Mouse (Mus musculus) ES-Bruce4 (cell line): ENCODE data around the gene Tfeb. TPM values are rescaled to one million over a fixed set of nuclear protein-coding genes. Genes with fewer than 3 reads are reported as not detected.
A peak's percentile ranks its signal among the peaks of the same experiment; 100 is the strongest.

Source experiments
- H3K27ac ChIP-seq: 2 replicates; pipeline ENCODE4 v1.5.1; 2012; ENCODE audit warnings: low read length, inconsistent platforms; ENCODE audit not compliant: insufficient read depth
- H3K27me3 ChIP-seq: 2 replicates; pipeline ENCODE4 v1.6.1; 2012; ENCODE audit warnings: mild to moderate bottlenecking, low read length, inconsistent platforms; ENCODE audit not compliant: control insufficient read depth, poor library complexity, insufficient read depth, severe bottlenecking
- H3K36me3 ChIP-seq: 2 replicates; pipeline ENCODE4 v1.6.1; 2012; ENCODE audit warnings: inconsistent platforms, mild to moderate bottlenecking, low read length, moderate library complexity; ENCODE audit not compliant: control insufficient read depth, poor library complexity, insufficient read depth, severe bottlenecking
- H3K4me1 ChIP-seq: one replicate; pipeline ENCODE4 v1.8.1; 2011; ENCODE audit warnings: low read length; ENCODE audit not compliant: control insufficient read depth, insufficient read depth
- H3K4me3 ChIP-seq: 2 replicates; pipeline ENCODE4 v1.5.1; 2011; ENCODE audit warnings: low read depth, mild to moderate bottlenecking, low read length
- H3K9ac ChIP-seq: 2 replicates; pipeline ENCODE4 v1.6.1; 2012; ENCODE audit warnings: low read depth, mild to moderate bottlenecking, inconsistent platforms; ENCODE audit not compliant: poor library complexity, severe bottlenecking
- H3K9me3 ChIP-seq: replicated peaks from 2 replicates; pipeline ENCODE4 v1.6.1; 2012; ENCODE audit warnings: mild to moderate bottlenecking, low read length, inconsistent platforms; ENCODE audit not compliant: control insufficient read depth, poor library complexity, insufficient read depth, severe bottlenecking
- CTCF ChIP-seq: IDR thresholded peaks from one replicate; pipeline ENCODE4 v1.8.1; 2011; ENCODE audit warnings: low read depth, low read length
- EP300 ChIP-seq: IDR thresholded peaks from 2 replicates; pipeline ENCODE4 v1.6.1; 2011; ENCODE audit warnings: low read depth, low read length; ENCODE audit not compliant: insufficient read depth
- POLR2A ChIP-seq: IDR thresholded peaks from one replicate; pipeline ENCODE4 v1.8.1; 2011; ENCODE audit warnings: low read length; ENCODE audit not compliant: insufficient read depth
- polyA plus RNA-seq: library from polyadenylated mRNA; stranded (reverse); fragments of >200 nt; gene quantifications from 2 replicates; pipeline ENCODE4 v1.2.4, GENCODE M21; 2011; ENCODE audit warnings: low read depth; ENCODE audit not compliant: missing spikeins, insufficient read depth, insufficient read length

Gene Tfeb
- polyA plus RNA-seq, 1 experiment, result 13.5 TPM

DNA sequence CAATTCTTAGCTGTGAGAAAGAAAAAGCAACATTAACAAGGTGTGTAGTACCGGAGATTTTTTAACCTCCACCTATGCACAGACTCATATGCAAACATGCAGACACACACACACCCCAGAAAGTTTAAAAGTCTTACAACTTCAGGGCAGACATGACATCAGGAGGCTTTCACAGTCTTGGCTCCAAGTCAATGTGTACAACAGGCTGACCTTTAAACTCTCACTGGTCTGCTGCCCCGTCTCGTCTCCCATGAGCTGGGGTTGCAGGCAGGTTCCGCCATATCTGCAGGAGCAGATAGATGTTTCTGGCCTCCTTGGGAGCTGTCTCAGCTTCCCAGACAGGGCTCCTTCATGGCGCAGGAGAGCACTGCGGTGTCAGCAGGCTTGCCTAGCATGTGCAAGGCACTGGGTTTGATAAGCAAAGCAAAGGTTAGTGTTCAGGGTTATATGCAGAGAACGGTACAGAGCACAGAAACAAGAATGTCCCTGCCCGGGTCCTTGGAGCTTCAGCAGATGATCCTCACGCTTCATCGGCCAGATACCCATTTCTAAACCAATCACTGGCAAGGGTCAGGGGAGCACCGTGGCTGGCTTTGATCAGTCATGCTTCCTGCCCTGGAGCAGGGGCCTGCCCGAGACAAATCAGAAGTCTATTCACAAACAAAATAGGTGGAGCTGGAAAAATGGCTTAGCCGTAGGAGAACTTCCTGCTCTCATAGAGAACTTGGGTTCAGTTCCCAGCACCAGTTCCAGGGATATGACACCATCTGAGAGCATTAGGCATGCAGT lies 68.4 kb downstream of the Tfeb start:
- no peak overlapping the region for H3K9ac ChIP-seq
- peak; percentile 67; the same call in 1 of the 2 replicates for TF ChIP-seq EP300
- TF ChIP-seq POLR2A, result no peak
- H3K27ac ChIP-seq, result no peak overlapping the region
- H3K9me3 ChIP-seq, result no peaks in the 10 kb centered on the region
- H3K27me3 ChIP-seq, result no peaks in the 10 kb centered on the region
- peak overlapping the region; percentile 1; the same call in 1 of the 2 replicates for H3K4me3 ChIP-seq
- H3K4me1 ChIP-seq, result no peaks in the 10 kb centered on the region
- H3K36me3 ChIP-seq, result no peaks in the 10 kb centered on the region

GRCm38 (mm10) chr17:47806230-47806629 lies 69.4 kb downstream of the Tfeb start:
- Histone ChIP-seq H3K36me3 (no peaks in the 10 kb centered on the region), H3K9me3 (no peaks in the 10 kb centered on the region), H3K27ac (no peak overlapping the region)

DNA sequence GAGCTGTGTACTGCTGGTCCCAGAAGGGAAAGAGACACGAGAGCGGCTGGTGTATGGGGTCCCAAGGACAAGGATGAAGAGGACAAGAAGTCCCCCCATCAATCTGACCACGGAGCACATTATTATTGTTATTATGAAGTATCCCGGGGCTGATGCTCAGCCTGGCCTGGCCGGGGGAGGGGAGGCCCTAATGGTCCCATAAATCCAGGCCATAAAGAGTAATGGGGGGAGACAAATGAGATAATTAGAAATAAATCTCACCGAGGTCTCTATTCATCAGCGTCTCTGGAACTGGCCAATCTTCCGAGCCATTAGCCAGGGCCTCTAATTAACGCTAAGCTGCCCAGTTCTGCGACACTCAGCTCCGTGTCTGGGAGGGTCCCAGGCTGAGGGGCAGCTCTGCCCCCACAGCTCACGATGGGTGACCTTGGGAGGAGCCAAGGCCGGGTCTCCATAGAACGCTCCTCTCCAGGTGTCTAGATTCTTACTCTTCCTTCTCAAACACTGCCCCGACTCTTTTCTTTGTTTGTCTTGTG lies 74.5 kb downstream of the Tfeb start:
- no peak overlapping the region for H3K27ac ChIP-seq
- peaks cover 2% of the 10 kb centered on the region for H3K4me1 ChIP-seq
- H3K4me3 ChIP-seq, result no peak overlapping the region
- H3K9ac ChIP-seq, result no peak overlapping the region
- no peaks in the 10 kb centered on the region for H3K36me3 ChIP-seq
- H3K9me3 ChIP-seq, result no peaks in the 10 kb centered on the region
- no peaks in the 10 kb centered on the region for H3K27me3 ChIP-seq
- TF ChIP-seq POLR2A, result no peak
- no peak for TF ChIP-seq EP300
- no peak for TF ChIP-seq CTCF

More at GRCm38 (mm10) chr17:47806230-47806629, 69.4 kb downstream of the Tfeb start:
- no peak for TF ChIP-seq CTCF
- no peak for TF ChIP-seq EP300
- TF ChIP-seq POLR2A, result no peak
- no peak overlapping the region for H3K4me3 ChIP-seq
- no peaks in the 10 kb centered on the region for H3K4me1 ChIP-seq
- H3K27me3 ChIP-seq, result no peaks in the 10 kb centered on the region
- H3K9ac ChIP-seq, result no peak overlapping the region

DNA sequence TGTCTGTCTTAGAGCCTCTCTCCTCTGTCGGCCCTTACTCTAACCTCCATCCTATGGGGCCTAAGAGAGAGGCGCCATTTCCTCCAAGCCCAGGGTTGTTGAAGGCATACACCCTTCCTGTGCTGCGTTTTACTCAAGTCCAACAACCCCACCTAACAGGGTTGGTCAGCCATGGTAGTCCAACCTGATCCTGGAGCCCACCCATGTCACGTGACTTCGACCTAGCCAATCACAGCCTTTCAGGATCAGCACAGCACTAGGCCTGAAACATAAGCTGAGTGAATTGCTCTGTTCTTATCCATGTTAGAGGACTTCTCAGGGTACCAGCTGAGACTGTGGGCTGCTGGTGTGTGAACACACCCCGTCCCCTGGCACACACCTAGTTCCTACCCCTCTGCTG lies 75.4 kb downstream of the Tfeb start:
- H3K4me1 ChIP-seq, result peaks cover 2% of the 10 kb centered on the region
- TF ChIP-seq EP300 (no peak), CTCF (no peak), POLR2A (no peak)
- H3K4me3 ChIP-seq, result no peak overlapping the region
- no peaks in the 10 kb centered on the region for H3K27me3 ChIP-seq
- no peaks in the 10 kb centered on the region for H3K9me3 ChIP-seq
- H3K36me3 ChIP-seq, result no peaks in the 10 kb centered on the region
- H3K9ac ChIP-seq, result no peak overlapping the region
- no peak overlapping the region for H3K27ac ChIP-seq

- Histone ChIP-seq H3K9me3 (no peaks in the 10 kb centered on the region), H3K27ac (no peak overlapping the region)
These were observed 76.8 kb downstream of the Tfeb start for GRCm38 (mm10) chr17:47813616-47814015.

DNA sequence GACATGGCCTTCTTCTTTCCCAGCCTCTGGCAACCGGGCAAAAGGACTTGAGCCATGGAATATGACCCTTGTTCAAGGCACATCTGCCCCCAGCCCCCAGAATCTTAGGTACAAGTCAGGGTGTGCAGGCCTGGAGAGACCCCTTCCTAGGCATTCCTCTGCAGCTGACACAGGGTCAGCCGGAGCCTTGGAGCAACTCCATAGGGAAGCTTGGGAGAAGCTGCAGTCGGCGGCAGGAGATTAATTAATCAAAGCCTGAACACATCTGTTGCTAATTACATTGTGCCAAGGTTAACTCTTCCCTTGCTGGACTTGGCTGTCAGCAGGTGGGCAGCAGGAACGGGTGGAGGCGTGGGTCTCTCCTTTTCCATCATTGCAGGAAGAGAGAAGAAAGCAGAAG lies 77.7 kb downstream of the Tfeb start:
- H3K27ac ChIP-seq, result no peak overlapping the region
- H3K4me1 ChIP-seq, result peaks cover 6% of the 10 kb centered on the region
- no peak overlapping the region for H3K4me3 ChIP-seq
- TF ChIP-seq POLR2A (no peak), EP300 (no peak), CTCF (no peak)
- no peaks in the 10 kb centered on the region for H3K9me3 ChIP-seq
- no peaks in the 10 kb centered on the region for H3K36me3 ChIP-seq
- H3K9ac ChIP-seq, result no peak overlapping the region
- no peaks in the 10 kb centered on the region for H3K27me3 ChIP-seq

More at GRCm38 (mm10) chr17:47813616-47814015, 76.8 kb downstream of the Tfeb start:
- no peaks in the 10 kb centered on the region for H3K36me3 ChIP-seq
- H3K9ac ChIP-seq, result no peak overlapping the region
- no peak for TF ChIP-seq POLR2A
- TF ChIP-seq CTCF, result no peak
- TF ChIP-seq EP300, result no peak
- peaks cover 6% of the 10 kb centered on the region for H3K4me1 ChIP-seq
- H3K27me3 ChIP-seq, result no peaks in the 10 kb centered on the region
- H3K4me3 ChIP-seq, result no peak overlapping the region
